24 mouse cellular contexts compared by ENCODE assay signal in the genomic region with DNA sequence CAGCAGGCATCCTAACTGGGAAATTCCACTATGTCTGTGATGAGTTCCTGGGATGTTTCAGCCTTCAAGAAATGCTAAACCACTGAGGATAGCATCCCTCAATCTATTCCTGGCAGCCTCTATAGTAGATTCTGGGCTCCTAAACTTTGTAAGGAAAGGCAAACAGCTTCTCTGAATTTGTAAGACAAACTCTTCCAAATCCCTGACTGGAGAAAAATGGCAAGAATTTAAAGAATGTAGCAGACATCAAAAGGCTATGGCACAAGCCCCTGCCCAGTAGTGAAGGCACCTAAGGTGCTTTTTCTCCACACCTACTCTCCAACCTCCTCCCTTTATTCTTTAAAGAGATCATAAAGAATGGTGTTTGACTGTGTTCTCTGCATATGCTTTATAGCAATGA.
"Had no signal": no experiment of that assay in that cellular context is flagged by ENCODE, and none has a peak within 500 bp of the region (broad histone marks: within the 10 kb centered on the region; RNA-seq: fewer than 3 reads in every experiment).

No protein-coding gene starts in this region.

- H3K4me3 ChIP-seq: heart, adult 2 months; heart, embryonic 13.5 days; heart, embryonic 15.5 days; hindbrain, embryonic 13.5 days; hindbrain, embryonic 15.5 days; layer of hippocampus, adult 2 months; left cerebral cortex, adult 2 months; limb, embryonic 10.5 days; limb, embryonic 12.5 days had no signal

- H3K27ac ChIP-seq: heart, adult 2 months; heart, embryonic 13.5 days; heart, embryonic 15.5 days; hindbrain, embryonic 13.5 days; hindbrain, embryonic 15.5 days; hindbrain, postnatal 0 days; layer of hippocampus, adult 2 months; left cerebral cortex, adult 2 months; limb, embryonic 10.5 days; limb, embryonic 12.5 days had no signal

- H3K9me3 ChIP-seq: heart, embryonic 13.5 days; heart, embryonic 15.5 days; hindbrain, embryonic 13.5 days; hindbrain, embryonic 15.5 days; limb, embryonic 10.5 days; limb, embryonic 12.5 days had no signal

- H3K9ac ChIP-seq: heart, embryonic 13.5 days; heart, embryonic 15.5 days; hindbrain, embryonic 13.5 days; hindbrain, embryonic 15.5 days; limb, embryonic 12.5 days had no signal

- H3K36me3 ChIP-seq: heart, embryonic 13.5 days; heart, embryonic 15.5 days; hindbrain, embryonic 13.5 days; hindbrain, embryonic 15.5 days; limb, embryonic 10.5 days; limb, embryonic 12.5 days had no signal

- H3K27me3 ChIP-seq: heart, embryonic 13.5 days; heart, embryonic 15.5 days; hindbrain, embryonic 13.5 days; hindbrain, embryonic 15.5 days; limb, embryonic 12.5 days had no signal

- H3K4me2 ChIP-seq: heart, embryonic 11.5 days; heart, embryonic 13.5 days; heart, embryonic 15.5 days; hindbrain, embryonic 13.5 days; hindbrain, embryonic 15.5 days; limb, embryonic 12.5 days; liver, embryonic 11.5 days had no signal

- ATAC-seq: hindbrain, postnatal 0 days; intestine, postnatal 0 days had no signal

- H3K4me1 ChIP-seq: heart, embryonic 13.5 days; heart, embryonic 15.5 days; hindbrain, embryonic 13.5 days; hindbrain, embryonic 15.5 days; limb, embryonic 10.5 days; limb, embryonic 12.5 days had no signal

- DNase-seq: gastrocnemius, postnatal 14 days; gastrocnemius, postnatal 36 days; heart, adult 11 months; heart, adult 2 months; heart, postnatal 14 days; heart, postnatal 36 days; kidney, adult 18-20 months; kidney, adult 8-10 months; kidney, postnatal 10 days; kidney, postnatal 25 days; kidney, postnatal 4 days; liver had no signal
